Mouse (Mus musculus): ENCODE data around the gene Gm11273. TPM values are rescaled to one million over a fixed set of nuclear protein-coding genes. Genes with fewer than 3 reads are reported as not detected.
"Not testable (repeated sequence)": the region's sequence is repeated elsewhere in the genome, so short reads cannot be mapped to it uniquely, and the experiment has no call there.

The Gm11273 gene
- polyA plus RNA-seq (2014; fragmentation: Nextera tagmentation; extraction: Ambion mirVana) = 2.5 and 4.0 TPM in 2 replicates

GRCm38 (mm10) chr13:21501182-21501581, at the start of gene Gm11273:
Gene Gm11273 (minus strand): TSS chr13:21501418.
- H3K36me3 ChIP-seq (ENCODE audit: control insufficient read depth, insufficient read depth, low read length); H3K4me1 ChIP-seq (ENCODE audit: control insufficient read depth, insufficient read depth, low read length); H3K27me3 ChIP-seq (ENCODE audit: control insufficient read depth, insufficient read depth, low read length); H3K4me3 ChIP-seq (ENCODE audit: low read depth, low read length); H3K9ac ChIP-seq (ENCODE audit: low read length); H3K9me3 ChIP-seq (ENCODE audit: control insufficient read depth, low read length); ATAC-seq (ENCODE audit: insufficient number of reproducible peaks, low FRiP score, low TSS enrichment, low read depth); H3K27ac ChIP-seq (replicated peaks; ENCODE audit: low read depth, low read length); DNase-seq (ENCODE audit: low spot score); H3K4me2 ChIP-seq (ENCODE audit: low read depth, severe bottlenecking): not testable (repeated sequence)
- WGBS = 94% methylated on average over 17 of the region's 17 CpGs

GRCm38 (mm10) chr13:21550416-21551110, 49.3 kb upstream of the Gm11273 start:
- Histone ChIP-seq H3K9me3 (ENCODE audit: control insufficient read depth, low read length) (no peaks in the 10 kb centered on the region), H3K27me3 (ENCODE audit: control insufficient read depth, insufficient read depth, low read length) (no peaks in the 10 kb centered on the region), H3K4me3 (ENCODE audit: low read depth, low read length) (no peak overlapping the region), H3K9ac (ENCODE audit: low read length) (no peak overlapping the region), H3K27ac (replicated peaks; ENCODE audit: low read depth, low read length) (no peak overlapping the region), H3K4me1 (ENCODE audit: control insufficient read depth, insufficient read depth, low read length) (no peaks in the 10 kb centered on the region), H3K36me3 (ENCODE audit: control insufficient read depth, insufficient read depth, low read length) (no peaks in the 10 kb centered on the region), H3K4me2 (ENCODE audit: low read depth, severe bottlenecking) (no peak overlapping the region)
- DNase-seq (ENCODE audit: low spot score) (no peak), ATAC-seq (ENCODE audit: insufficient number of reproducible peaks, low FRiP score, low TSS enrichment, low read depth) (no peak)
- 70% methylated on average over 3 of the region's 3 CpGs for WGBS

- H3K27ac ChIP-seq (replicated peaks; ENCODE audit: low read depth, low read length) = no peak overlapping the region
- no peaks in the 10 kb centered on the region for H3K36me3 ChIP-seq (ENCODE audit: control insufficient read depth, insufficient read depth, low read length)
- ATAC-seq (ENCODE audit: insufficient number of reproducible peaks, low FRiP score, low TSS enrichment, low read depth) (no peak), DNase-seq (ENCODE audit: low spot score) (no peak)
- no peak overlapping the region for H3K9ac ChIP-seq (ENCODE audit: low read length)
- H3K4me2 ChIP-seq (ENCODE audit: low read depth, severe bottlenecking) = no peak overlapping the region
- 92% methylated on average over 3 of the region's 3 CpGs for whole genome bisulfite sequencing
- H3K4me3 ChIP-seq (ENCODE audit: low read depth, low read length) = no peak overlapping the region
- no peaks in the 10 kb centered on the region for H3K4me1 ChIP-seq (ENCODE audit: control insufficient read depth, insufficient read depth, low read length)
- no peaks in the 10 kb centered on the region for H3K9me3 ChIP-seq (ENCODE audit: control insufficient read depth, low read length)
- H3K27me3 ChIP-seq (ENCODE audit: control insufficient read depth, insufficient read depth, low read length) = no peaks in the 10 kb centered on the region
Measured at GRCm38 (mm10) chr13:21549487-21549886, 48.3 kb upstream of the Gm11273 start.

- Histone ChIP-seq H3K27ac (replicated peaks; ENCODE audit: low read depth, low read length) (no peak within 1 kb of the TSS), H3K9ac (ENCODE audit: low read length) (no peak within 1 kb of the TSS), H3K9me3 (ENCODE audit: control insufficient read depth, low read length) (no peaks in the 10 kb centered on the region), H3K27me3 (ENCODE audit: control insufficient read depth, insufficient read depth, low read length) (no peaks in the 10 kb centered on the region), H3K36me3 (ENCODE audit: control insufficient read depth, insufficient read depth, low read length) (no peaks in the 10 kb centered on the region), H3K4me1 (ENCODE audit: control insufficient read depth, insufficient read depth, low read length) (no peaks in the 10 kb centered on the region), H3K4me3 (ENCODE audit: low read depth, low read length) (no peak within 1 kb of the TSS), H3K4me2 (ENCODE audit: low read depth, severe bottlenecking) (no peak within 1 kb of the TSS)
- DNase-seq (ENCODE audit: low spot score) = no peak
- WGBS = 76% methylated on average over 1 of the region's 1 CpGs
- ATAC-seq (ENCODE audit: insufficient number of reproducible peaks, low FRiP score, low TSS enrichment, low read depth) = no peak
Measured at GRCm38 (mm10) chr13:21542708-21543107, 41.5 kb upstream of the Gm11273 start, which contains the start of gene Olfr1366. Gene Olfr1366 (minus strand): TSS chr13:21542808.

- Histone ChIP-seq H3K36me3 (ENCODE audit: control insufficient read depth, insufficient read depth, low read length) (no peaks in the 10 kb centered on the region), H3K27me3 (ENCODE audit: control insufficient read depth, insufficient read depth, low read length) (no peaks in the 10 kb centered on the region), H3K27ac (replicated peaks; ENCODE audit: low read depth, low read length) (peak within 1 kb of the TSS; percentile 94), H3K4me2 (ENCODE audit: low read depth, severe bottlenecking) (peak within 1 kb of the TSS; percentile 44), H3K9me3 (ENCODE audit: control insufficient read depth, low read length) (no peaks in the 10 kb centered on the region), H3K4me1 (ENCODE audit: control insufficient read depth, insufficient read depth, low read length) (no peaks in the 10 kb centered on the region), H3K9ac (ENCODE audit: low read length) (peak within 1 kb of the TSS; percentile 99), H3K4me3 (ENCODE audit: low read depth, low read length) (peak within 1 kb of the TSS; percentile 77)
- peak; percentile 96 for ATAC-seq (ENCODE audit: insufficient number of reproducible peaks, low FRiP score, low TSS enrichment, low read depth)
- WGBS = 0% methylated on average over 39 of the region's 39 CpGs
- peak; percentile 92 for DNase-seq (ENCODE audit: low spot score)
Measured at GRCm38 (mm10) chr13:21530781-21531201, 29.6 kb upstream of the Gm11273 start, which contains the start of gene Zkscan8. Gene Zkscan8 (minus strand): TSS chr13:21531120.

- Histone ChIP-seq H3K4me1 (ENCODE audit: control insufficient read depth, insufficient read depth, low read length) (no peaks in the 10 kb centered on the region), H3K4me3 (ENCODE audit: low read depth, low read length) (peak overlapping the region; percentile 77), H3K36me3 (ENCODE audit: control insufficient read depth, insufficient read depth, low read length) (no peaks in the 10 kb centered on the region), H3K27me3 (ENCODE audit: control insufficient read depth, insufficient read depth, low read length) (no peaks in the 10 kb centered on the region), H3K9ac (ENCODE audit: low read length) (no peak overlapping the region), H3K4me2 (ENCODE audit: low read depth, severe bottlenecking) (peak overlapping the region; percentile 40), H3K27ac (replicated peaks; ENCODE audit: low read depth, low read length) (no peak overlapping the region), H3K9me3 (ENCODE audit: control insufficient read depth, low read length) (no peaks in the 10 kb centered on the region)
- WGBS = 54% methylated on average over 7 of the region's 7 CpGs
- no peak for DNase-seq (ENCODE audit: low spot score)
- ATAC-seq (ENCODE audit: insufficient number of reproducible peaks, low FRiP score, low TSS enrichment, low read depth) = no peak
Measured at GRCm38 (mm10) chr13:21530136-21530535, 28.9 kb upstream of the Gm11273 start.

- DNase-seq (ENCODE audit: low spot score) (peak; percentile 90), ATAC-seq (ENCODE audit: insufficient number of reproducible peaks, low FRiP score, low TSS enrichment, low read depth) (peak; percentile 98)
- WGBS = 0% methylated on average over 21 of the region's 21 CpGs
- Histone ChIP-seq H3K4me1 (ENCODE audit: control insufficient read depth, insufficient read depth, low read length) (no peaks in the 10 kb centered on the region), H3K9ac (ENCODE audit: low read length) (peak overlapping the region; percentile 69), H3K9me3 (ENCODE audit: control insufficient read depth, low read length) (no peaks in the 10 kb centered on the region), H3K27me3 (ENCODE audit: control insufficient read depth, insufficient read depth, low read length) (no peaks in the 10 kb centered on the region), H3K4me3 (ENCODE audit: low read depth, low read length) (peak overlapping the region; percentile 62), H3K4me2 (ENCODE audit: low read depth, severe bottlenecking) (peak overlapping the region; percentile 51), H3K27ac (replicated peaks; ENCODE audit: low read depth, low read length) (peak overlapping the region; percentile 65; the same call in 1 of the 2 replicates), H3K36me3 (ENCODE audit: control insufficient read depth, insufficient read depth, low read length) (no peaks in the 10 kb centered on the region)
Measured at GRCm38 (mm10) chr13:21506221-21506649, 5.0 kb upstream of the Gm11273 start.

- Histone ChIP-seq H3K27ac (replicated peaks; ENCODE audit: low read depth, low read length) (no peak overlapping the region), H3K36me3 (ENCODE audit: control insufficient read depth, insufficient read depth, low read length) (no peaks in the 10 kb centered on the region), H3K4me1 (ENCODE audit: control insufficient read depth, insufficient read depth, low read length) (no peaks in the 10 kb centered on the region), H3K9ac (ENCODE audit: low read length) (no peak overlapping the region), H3K4me3 (ENCODE audit: low read depth, low read length) (no peak overlapping the region), H3K27me3 (ENCODE audit: control insufficient read depth, insufficient read depth, low read length) (no peaks in the 10 kb centered on the region), H3K9me3 (ENCODE audit: control insufficient read depth, low read length) (no peaks in the 10 kb centered on the region), H3K4me2 (ENCODE audit: low read depth, severe bottlenecking) (no peak overlapping the region)
- ATAC-seq (ENCODE audit: insufficient number of reproducible peaks, low FRiP score, low TSS enrichment, low read depth) = no peak
- DNase-seq (ENCODE audit: low spot score) = no peak
- 87% methylated on average over 5 of the region's 5 CpGs for WGBS
Measured at GRCm38 (mm10) chr13:21502296-21502695, 1.1 kb upstream of the Gm11273 start.

All from limb, embryonic 11.5 days (tissue).